Mouse (Mus musculus) c-Kit-negative CD71-positive TER-119-positive erythroid progenitor cells, embryonic 14.5 days (primary cell): ENCODE results near the gene Unc5c.

Experiments used
- DNase-seq: peaks from one replicate; pipeline ENCODE4 v3.0.0-alpha.2; 2013; ENCODE audit warnings: low read depth, low spot score

Unc5c gene

DNA sequence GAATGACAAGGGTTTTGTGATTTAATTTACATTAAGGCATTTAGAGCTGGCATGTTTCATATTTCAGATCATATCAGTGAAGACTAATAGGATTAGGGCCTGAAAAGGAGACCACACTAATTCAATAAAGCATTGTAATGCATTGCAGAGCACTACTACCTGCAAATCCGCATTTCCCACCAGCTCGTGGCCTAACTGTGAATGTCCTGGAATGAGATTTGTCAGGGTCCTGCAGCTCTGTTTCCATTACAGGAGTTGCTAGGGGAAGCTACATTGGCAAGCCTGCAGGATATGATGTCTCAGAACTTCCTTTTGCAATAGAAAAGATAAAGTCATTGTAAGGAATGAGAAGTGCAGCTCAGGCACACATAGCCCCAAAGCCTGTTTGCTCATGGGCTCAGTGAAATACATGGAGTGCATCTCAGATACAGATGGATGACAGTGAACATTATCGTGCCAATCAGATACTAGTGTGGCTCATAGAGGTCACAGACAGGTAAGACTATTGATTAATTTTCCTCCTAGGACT, 236.4 kb downstream of the Unc5c start:
- no peak for DNase-seq

DNA sequence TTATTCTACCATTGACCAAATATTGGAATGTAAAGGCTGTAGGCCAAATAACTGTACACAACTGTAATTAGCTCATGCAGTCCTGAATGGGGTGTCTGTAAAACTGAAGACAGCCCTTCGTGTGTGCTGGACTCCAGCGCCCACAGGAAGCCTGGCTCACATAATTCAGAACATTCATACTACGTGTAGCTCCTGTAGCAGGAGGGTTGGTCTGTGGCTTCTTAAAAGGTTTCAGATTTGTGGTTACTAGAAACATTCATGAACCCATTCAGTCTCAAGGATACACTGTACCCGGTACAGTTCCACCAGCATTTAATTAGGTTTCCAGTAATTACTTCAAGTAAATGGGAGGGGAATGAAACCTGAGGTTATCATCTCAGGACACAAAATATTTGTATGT, 246.6 kb downstream of the Unc5c start:
- DNase-seq = no peak

DNA sequence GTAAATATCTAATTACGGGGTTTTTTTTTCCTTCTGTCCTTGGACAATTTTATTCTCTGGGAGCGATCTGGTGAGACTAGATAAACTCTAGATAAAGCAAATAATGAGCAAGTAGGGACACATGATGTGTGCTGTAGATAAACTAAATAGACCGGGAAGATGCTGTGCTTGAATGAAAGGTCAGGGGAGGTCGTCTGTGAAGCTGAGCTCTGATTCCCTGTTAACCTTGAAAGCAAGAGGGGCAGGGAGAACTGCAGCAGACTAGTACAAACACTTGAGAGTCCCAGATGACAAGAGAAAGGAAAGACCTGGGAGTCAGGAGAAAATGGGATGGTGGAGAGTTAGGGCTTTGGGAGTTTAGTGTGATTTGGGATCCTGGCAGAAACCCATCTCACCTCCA, 251.4 kb downstream of the Unc5c start:
- DNase-seq = no peak

DNA sequence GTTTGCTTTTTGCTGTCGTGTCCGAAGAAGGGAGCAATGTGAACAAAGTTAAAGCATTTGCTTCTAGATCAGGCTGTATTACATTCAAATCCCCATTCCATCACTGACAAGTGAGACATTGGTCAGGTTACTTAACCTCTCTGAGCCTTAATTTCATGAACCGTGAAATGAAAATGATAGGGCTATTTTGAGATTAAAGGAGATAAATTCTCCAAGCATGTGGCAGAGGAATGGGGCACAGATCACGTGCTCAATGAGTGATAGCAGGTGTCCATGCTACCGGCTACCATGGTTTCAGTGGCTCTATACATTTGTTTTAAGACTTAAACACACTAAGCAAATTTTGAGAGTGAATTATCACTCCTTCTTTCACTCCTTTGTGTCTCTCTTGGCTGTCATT, 254.0 kb downstream of the Unc5c start:
- DNase-seq = no peak

DNA sequence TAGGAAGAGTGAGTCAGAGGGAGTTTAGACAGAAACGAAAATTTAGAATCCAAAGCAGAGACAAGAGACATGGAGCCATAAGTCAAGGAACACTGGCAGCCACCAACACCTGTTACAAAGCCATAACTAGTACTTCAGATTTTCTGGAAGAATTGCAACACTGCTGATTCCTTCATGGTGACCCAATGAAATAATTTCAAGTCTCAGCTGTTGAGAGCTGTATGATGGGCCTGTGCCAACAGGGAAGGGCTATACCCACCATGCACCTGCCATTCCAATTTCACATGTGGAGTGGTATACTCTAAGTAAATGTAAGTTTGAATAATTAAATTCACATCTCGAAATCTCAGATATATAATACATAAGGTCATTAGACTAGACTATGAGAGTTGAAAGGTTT, 259.5 kb downstream of the Unc5c start:
- no peak for DNase-seq

DNA sequence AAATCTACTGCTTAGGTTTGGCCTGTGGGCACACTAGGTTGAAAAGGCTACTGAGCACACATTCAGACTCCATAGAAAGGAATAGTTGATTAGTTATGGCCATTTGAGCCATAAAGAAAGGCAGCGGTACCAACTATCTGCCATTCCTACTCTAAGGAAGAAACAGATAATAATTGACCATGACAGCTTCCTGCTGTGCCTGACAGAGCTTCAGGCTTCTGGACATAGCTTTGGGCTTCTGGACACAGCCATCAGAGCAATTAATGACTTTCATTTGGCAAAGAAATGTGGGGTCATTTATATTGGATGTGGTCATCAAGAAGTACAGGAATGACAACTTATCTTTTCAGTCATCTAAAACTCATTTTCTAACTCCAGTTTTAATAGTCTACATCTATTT, 260.4 kb downstream of the Unc5c start:
- no peak for DNase-seq

DNA sequence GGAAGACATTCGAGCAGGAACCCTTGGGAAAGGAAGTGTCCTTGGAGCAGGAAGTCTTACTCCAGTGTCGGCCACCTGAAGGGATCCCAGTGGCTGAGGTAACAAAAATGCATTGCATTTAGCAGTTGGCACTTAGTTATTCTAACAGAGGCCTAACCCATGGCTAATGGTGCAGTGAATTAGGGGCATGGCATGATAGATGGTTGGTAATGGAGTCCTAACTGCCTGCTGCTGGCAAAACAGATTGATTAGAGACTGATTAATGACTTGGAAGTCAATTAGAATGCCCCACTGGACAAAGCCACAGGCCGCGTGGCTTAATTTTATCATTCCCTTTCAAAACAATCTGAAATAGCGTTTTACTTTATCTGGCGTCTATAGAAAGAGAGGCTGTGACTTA, 268.8 kb downstream of the Unc5c start:
- DNase-seq = no peak

DNA sequence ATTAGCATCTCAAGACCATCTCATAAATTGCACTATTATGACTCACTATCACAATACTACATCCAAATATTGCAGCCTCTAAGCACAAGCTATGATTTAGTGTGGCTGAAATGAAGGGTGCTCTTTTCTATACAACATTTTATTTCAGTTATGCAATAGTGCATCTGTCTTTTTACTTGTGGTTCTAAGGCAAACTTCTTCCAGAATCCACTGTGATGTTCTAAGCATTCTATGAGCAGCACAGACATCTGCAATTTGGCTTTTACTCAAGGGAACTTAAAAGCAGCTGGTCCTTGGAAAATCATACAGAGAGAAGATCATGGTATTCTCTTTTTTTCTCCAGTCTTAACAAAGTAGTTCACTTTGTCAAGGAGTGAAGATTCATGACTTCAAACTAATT, 270.3 kb downstream of the Unc5c start:
- no peak for DNase-seq

DNA sequence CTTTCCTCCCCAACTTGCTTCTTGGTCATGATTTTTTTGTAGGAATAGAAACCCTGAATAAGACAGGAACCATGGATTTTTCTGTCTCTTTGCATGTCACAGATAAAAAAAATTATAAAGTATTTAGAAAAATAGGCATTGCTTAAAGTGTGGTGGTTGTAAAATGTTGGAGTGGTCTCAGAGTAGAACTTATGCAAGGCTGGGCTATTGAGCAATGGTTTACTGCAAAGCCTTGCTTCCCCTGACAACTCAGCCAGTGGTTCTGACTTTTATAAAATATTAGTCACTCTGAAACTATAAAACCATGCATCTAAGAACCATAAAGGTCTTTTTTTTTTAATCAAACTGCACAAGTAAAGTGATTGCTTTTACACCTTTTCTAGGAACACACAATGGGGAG, 280.3 kb downstream of the Unc5c start:
- no peak for DNase-seq

DNA sequence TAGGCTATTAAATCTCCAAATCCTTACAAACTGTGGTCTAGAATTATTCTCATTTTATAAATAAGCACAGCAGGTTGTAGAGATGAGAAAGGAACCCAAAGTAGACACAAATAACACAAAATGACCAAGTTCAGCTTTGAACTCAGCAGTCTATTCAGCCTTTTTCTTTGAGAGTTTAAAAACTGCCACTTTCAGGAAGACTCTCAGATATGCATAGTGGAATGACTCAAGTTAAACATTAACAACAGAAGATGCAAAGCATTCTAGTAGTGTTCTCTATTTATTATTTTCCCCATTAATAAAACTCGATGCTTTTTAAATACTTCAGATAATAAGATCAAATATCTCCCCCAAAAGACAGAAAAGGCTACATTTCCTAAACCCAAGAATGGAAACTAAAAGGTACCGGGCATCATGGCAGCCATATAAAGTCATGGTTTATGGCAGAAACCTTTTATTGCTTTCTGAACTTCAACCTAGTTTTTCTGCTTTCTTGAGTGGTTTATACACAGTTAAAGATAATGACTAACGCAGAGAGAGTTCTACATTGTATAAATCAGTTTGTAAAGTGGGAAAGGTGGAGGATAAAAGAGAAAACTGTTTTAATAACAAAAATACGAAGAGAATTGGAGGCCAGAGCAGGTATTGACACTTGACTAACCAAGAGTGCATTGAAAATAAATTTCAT, 283.8 kb downstream of the Unc5c start:
- DNase-seq = no peak

DNA sequence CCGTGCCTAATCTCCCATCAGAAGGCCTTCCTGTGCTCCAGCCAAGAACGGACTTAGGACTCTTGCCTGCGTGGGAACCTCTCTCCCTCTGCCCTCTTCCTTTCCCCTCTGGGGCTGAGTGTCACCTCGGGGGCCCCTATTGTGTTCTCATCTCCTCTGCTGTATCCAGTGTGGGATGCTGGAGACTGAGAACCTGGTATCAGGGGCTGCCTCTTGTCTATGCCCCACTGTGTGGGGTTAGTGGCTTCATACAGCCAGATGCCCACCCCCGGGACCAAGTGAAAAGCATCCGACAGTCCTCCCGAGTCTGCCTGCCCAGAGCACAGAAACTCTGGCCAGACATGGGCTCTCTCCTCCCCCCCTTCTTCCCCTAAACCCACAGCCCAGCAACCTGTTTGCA, 287.2 kb downstream of the Unc5c start:
- DNase-seq = no peak

DNA sequence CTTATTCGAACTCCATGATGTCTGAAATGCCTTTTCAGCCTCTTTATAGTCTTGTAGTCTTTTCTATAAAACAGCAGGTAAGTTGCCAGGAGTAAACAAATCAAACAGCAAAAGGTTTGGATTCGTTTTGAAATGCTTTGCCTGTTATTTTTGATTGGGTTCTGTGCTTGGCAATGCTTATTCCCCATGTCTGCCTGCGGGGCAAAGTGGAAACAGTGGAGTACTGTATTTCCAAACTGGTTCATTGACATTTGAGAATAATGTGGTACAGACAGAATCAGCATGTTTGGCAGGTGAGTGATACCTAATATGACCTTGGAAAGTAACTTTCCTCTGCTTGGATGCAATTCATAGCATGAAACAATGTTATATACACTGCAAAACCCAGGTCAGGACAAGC, 292.2 kb downstream of the Unc5c start:
- no peak for DNase-seq

DNA sequence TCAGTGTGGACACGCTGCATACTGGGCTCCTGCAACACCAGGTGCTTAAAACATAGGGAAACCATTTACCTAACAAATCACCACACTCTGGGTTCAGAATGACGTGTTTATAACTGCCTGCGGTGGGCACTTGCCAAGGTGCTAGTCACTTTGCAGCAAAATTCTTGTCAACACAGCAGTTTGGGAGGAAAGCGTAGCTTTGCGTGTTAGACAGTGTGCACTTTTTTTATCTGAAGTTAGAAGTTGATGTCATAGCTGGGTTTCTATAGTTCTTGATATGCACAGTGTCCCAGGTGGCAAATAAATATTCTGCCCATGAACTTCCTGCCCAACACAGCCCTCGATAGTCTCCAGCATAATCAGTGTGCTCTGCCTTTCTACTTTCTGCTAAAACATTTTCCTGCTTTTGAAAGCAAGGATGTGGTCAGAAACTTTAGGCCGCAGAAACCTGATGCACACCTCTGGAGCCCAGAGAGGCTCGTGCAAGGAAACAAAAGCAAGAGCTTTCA, 313.4 kb downstream of the Unc5c start:
- DNase-seq = no peak

DNA sequence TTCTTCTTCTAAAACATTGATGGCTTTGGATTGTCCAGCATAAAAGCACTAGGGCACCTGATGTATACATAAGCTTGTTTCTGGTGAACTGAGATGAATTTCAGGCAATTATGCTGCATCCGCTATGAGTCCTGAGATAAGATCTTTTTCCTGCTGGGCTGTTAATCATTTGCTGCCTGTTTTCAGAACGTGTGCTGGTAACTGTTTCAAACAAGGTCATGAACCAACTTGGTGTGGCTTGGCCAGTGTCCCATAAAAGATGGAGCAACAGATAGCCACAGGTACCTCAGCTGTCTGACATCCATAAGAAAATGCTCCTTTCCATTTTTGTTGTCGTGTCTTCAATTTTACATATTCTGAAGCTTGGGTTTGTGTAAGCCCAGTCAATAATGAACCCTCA, 314.2 kb downstream of the Unc5c start:
- DNase-seq = no peak

DNA sequence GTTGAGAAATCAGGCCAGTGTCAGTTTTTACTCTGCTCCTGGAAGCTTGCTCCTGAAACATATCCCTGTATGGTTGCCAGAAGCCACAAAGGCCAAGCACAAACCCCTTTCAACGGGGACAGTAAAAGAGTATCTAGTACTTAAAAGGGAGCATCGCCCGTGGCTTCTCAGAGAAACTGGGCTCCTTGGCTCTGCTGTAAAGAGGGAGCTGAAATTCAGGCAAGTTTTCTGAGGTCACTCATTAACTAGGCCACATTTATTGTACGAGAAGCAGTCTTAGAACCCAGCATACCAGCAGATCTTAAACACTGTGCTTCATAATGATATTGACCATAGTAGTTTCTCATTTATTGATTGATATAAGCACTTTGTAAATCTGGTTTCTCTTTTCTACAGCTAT, 317.5 kb downstream of the Unc5c start:
- no peak for DNase-seq

DNA sequence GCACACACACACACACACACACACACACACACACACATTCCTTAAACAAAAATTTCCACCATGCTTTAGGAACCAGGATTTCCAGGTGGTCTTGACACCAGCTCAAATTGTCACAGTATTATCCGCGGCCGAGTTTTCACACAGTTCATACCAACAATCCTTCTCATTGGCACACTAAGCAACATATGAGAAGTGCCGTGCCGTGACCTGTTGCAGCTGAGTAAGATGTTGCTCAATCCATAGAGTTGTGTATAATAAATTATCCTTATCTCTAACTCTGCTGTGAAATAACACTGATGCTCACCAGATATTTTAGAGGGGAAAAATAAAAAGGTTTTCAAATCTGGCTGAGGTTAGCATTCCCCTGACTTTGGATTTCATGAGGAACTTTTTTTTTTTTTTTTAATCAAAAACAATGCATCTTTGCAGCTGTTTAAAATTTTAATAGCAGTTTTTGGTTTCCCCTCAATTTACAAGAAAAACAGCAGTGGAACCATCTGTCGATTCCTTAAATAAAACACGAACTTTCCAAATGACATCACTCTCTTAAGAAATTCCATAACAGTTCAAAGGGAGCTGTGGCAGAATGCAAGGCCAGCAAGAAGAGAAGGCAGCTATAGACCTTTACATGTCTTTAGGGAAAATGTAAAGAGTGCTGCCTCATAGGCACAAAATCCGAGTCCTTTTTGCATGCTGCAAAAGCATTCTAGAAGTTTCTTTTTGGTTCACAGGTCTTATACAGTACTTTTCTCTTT, 326.2 kb downstream of the Unc5c start:
- DNase-seq = no peak

DNA sequence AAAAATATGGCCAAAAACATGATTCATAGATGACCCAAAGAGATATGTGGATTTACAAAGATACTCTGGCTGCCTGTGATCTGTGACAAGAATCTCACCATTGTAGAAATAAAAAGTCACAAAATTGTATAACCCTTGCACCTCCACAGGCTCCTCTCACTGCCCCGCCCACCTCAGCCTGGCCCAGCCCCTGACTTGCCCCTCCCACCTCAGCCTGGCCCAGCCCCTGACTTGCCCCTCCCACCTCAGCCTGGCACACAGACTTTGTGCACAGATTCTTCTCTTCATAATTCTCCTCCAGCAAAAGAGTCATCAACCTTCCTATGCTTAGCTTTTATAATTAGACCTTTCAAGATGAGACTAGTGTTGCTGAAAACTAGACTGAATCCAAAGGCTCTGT, 327.1 kb downstream of the Unc5c start:
- DNase-seq = no peak

DNA sequence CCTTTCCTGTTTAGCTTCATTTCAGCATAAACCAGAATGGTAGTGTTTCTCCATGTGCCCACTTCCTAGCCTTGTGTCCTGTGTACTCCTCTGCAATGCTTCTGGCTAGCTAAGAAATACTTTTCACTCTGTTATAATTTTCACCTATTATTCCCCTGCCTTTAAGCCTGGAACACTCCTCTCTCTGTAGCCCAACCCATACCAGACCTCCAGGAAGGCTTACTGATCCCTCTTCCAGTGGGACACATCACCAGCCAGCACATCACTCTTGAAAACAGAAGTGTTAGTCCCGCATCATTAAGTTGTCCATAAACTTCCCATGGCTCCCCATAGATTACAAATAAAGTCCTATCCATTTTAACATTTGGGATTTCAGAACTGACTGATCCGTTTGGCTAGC, 328.7 kb downstream of the Unc5c start:
- DNase-seq = no peak

DNA sequence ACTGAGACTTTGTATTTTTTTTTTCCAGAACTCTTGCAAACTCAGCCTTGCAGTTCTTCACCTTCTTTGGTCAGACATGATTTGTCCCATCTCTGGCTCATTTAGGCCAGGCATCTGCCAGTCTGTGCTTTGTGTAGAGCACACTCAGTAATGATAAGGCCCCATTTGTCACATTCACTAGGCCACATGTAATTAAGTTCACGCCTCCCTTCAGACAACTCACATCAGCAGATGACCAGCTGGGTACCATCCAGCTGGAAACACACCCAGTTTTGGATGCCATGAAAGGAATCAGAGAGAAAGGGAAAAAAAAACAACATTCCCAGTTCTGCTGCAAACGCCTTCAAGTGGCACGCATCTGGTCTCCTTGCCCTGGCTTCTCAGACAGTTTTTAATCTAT, 329.4 kb downstream of the Unc5c start:
- no peak for DNase-seq

DNA sequence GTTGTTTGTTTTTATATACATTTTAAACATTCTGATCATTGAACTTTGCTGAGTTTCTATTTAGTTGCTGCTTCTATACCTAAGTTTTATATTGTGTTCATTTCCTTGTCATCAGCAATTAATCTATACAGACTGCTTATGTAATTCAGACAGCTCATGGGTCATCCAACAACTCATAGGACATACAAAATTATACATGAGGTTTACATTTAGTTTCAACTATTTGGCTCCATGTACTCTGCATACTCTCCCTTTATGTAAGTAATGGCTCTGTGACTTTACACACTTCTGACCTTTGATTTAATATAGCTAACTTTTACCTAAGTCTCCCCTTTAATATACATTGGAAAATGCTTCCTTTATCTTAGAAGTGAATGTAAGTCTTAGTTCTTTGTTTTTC, 332.4 kb downstream of the Unc5c start:
- no peak for DNase-seq

DNA sequence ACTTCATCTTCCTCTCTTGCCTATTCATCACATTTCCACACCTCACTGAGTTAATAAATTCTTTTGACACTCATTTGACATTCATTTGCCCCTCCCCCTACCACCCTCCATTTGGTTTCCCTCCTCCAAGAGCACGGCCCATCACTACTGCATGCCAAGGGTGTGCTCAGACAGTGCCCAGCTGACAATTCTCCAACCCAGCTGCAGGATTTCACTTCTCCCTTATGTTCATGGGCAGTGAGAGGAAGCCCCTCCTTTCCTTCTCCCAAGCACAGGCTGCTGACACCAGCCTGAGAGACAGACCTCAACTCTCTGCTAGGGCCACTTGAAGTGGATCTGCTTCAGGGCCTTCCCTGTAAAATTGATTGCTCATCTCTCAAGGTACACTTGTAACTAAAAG, 332.8 kb downstream of the Unc5c start:
- DNase-seq = no peak

DNA sequence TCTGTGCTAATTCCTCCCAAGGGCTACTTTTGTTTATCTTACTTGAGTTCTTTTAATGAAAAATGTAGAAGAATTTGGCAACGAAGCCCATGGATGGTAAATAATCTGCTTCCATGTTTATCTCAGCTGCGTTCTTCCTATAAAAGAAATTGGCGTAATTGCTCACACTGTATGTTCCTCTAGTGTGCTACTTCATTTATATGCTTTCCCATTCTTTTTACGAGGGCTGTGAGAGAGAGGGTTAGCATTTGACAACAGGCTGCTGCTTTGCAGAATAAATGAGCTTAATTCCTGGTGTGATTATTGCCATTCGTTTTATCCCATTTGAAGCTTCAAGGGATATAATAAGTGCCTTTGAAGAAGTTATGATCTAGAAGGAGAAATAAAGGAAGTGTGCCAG, 339.1 kb downstream of the Unc5c start:
- no peak for DNase-seq

DNA sequence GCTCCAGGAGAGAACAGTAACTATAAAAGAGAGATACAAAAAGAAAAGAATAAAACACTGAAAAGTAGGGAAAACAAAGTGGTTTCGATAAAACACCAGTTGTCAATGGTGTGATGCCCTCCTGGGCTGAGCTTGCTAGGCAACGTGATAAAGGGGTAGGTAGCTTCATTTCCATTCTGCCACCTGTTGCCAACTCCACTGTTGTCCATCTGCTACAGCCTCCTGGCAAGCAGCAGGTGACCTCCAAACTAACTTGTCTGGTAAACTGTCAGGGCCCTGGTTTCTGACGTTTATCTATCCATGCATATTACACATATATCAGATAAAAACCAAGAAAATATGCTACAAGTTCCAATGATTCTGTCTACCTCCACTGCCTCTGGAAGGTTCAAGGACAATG, 344.6 kb downstream of the Unc5c start:
- DNase-seq = no peak
